Mouse (Mus musculus) MEL (cell line): ENCODE measurements at regions not wholly inside any gene's neighbourhood (a gene's known extent, or its start where the extent isn't known, plus 50 kb on each side); places are given as distances from the start of the nearest gene placed in this dataset.

Experiments used
- DNase-seq: peaks from one replicate; pipeline ENCODE4 v3.0.0; 2011; ENCODE audit warnings: low read depth, low spot score
- H3K27ac ChIP-seq: 2 replicates; pipeline ENCODE4 v1.5.1; 2012; ENCODE audit warnings: low read depth, mild to moderate bottlenecking, control low read depth, low read length, moderate library complexity; ENCODE audit not compliant: control insufficient read depth
- H3K27me3 ChIP-seq, 2 experiments: fragments of 150-350 bp in 1 of 2; sonication (generic) in 1 of 2; 2 replicates each; pipeline ENCODE4 v1.6.1; 2012; ENCODE audit warnings: low read length in 2 of 2, mild to moderate bottlenecking in 2 of 2, improper control_type of control experiment in 1 of 2, moderate library complexity in 1 of 2; ENCODE audit not compliant: insufficient read depth in 2 of 2, control insufficient read depth in 1 of 2
- H3K36me3 ChIP-seq, 2 experiments: 2 replicates each; pipeline ENCODE4 v1.6.1; 2012 to 2014; ENCODE audit warnings: low read length in 2 of 2, improper control_type of control experiment in 1 of 2, inconsistent platforms in 1 of 2, mild to moderate bottlenecking in 1 of 2; ENCODE audit not compliant: insufficient read depth in 2 of 2, control insufficient read depth in 1 of 2
- H3K4me1 ChIP-seq, 2 experiments: fragments of 150-350 bp in 1 of 2; sonication (generic) in 1 of 2; 2 replicates each; pipeline ENCODE4 v1.6.1; 2012; ENCODE audit warnings: low read length in 2 of 2, improper control_type of control experiment in 1 of 2, mild to moderate bottlenecking in 1 of 2; ENCODE audit not compliant: insufficient read depth in 2 of 2, control insufficient read depth in 1 of 2
- H3K4me3 ChIP-seq, 2 experiments: fragments of 150-350 bp in 1 of 2; sonication (generic) in 1 of 2; 2 replicates each; pipeline ENCODE4 v1.5.1; 2012; ENCODE audit warnings: low read depth in 2 of 2, low read length in 2 of 2, mild to moderate bottlenecking in 2 of 2, moderate library complexity in 2 of 2, control low read depth in 1 of 2, improper control_type of control experiment in 1 of 2; ENCODE audit not compliant: control insufficient read depth in 1 of 2, insufficient read depth in 1 of 2
- H3K79me2 ChIP-seq: 2 replicates; pipeline ENCODE4 v1.6.1; 2012; ENCODE audit warnings: mild to moderate bottlenecking, low read length, moderate library complexity; ENCODE audit not compliant: control insufficient read depth, poor library complexity, insufficient read depth
- H3K9ac ChIP-seq: 2 replicates; pipeline ENCODE4 v1.6.1; 2012; ENCODE audit warnings: low read depth, mild to moderate bottlenecking, control low read depth, low read length, moderate library complexity; ENCODE audit not compliant: control insufficient read depth, poor library complexity, severe bottlenecking
- H3K9me3 ChIP-seq: fragments of 150-350 bp; sonication (generic); replicated peaks from 2 replicates; pipeline ENCODE4 v1.6.1; 2012; ENCODE audit warnings: mild to moderate bottlenecking, low read length, improper control_type of control experiment, moderate library complexity; ENCODE audit not compliant: insufficient read depth
- CHD1 ChIP-seq: IDR thresholded peaks from 2 replicates; pipeline ENCODE4 v1.6.1; 2012; ENCODE audit warnings: low read depth, mild to moderate bottlenecking, inconsistent platforms, low read length, improper control_type of control experiment
- CHD2 ChIP-seq: IDR thresholded peaks from 2 replicates; pipeline ENCODE4 v1.6.1; 2011; ENCODE audit warnings: low read length, improper control_type of control experiment
- CTCF ChIP-seq, 3 experiments: IDR thresholded peaks in 2 of 3; conservative IDR thresholded peaks in 1 of 3; 2 replicates each; pipeline ENCODE4 v1.5.1; 2011 to 2012; ENCODE audit warnings: low read length in 3 of 3, low read depth in 2 of 3, mild to moderate bottlenecking in 2 of 3, improper control_type of control experiment in 1 of 3, inconsistent platforms in 1 of 3, mixed read lengths in 1 of 3, moderate library complexity in 1 of 3; ENCODE audit not compliant: control insufficient read depth in 1 of 3, insufficient read depth in 1 of 3, poor library complexity in 1 of 3, severe bottlenecking in 1 of 3
- EP300 ChIP-seq, 2 experiments: IDR thresholded peaks; 2 replicates each; pipeline ENCODE4 v1.6.1; 2011; ENCODE audit warnings: improper control_type of control experiment in 2 of 2, low read length in 2 of 2, low read depth in 1 of 2, mild to moderate bottlenecking in 1 of 2
- ETS1 ChIP-seq: IDR thresholded peaks from 2 replicates; pipeline ENCODE4 v1.6.1; 2012; ENCODE audit warnings: low read depth, mild to moderate bottlenecking, inconsistent platforms, low read length, improper control_type of control experiment, moderate library complexity
- GABPA ChIP-seq: IDR thresholded peaks from 2 replicates; pipeline ENCODE4 v1.6.1; 2012; ENCODE audit warnings: low read depth, mild to moderate bottlenecking, inconsistent platforms, low read length, improper control_type of control experiment, moderate library complexity
- GATA1 ChIP-seq: IDR thresholded peaks from 2 replicates; pipeline ENCODE4 v1.6.1; 2011; ENCODE audit warnings: low read depth, low read length, improper control_type of control experiment
- JUND ChIP-seq: IDR thresholded peaks from 2 replicates; pipeline ENCODE4 v1.6.1; 2011; ENCODE audit warnings: low read depth, mild to moderate bottlenecking, improper control_type of control experiment, low read length
- KAT2A ChIP-seq: conservative IDR thresholded peaks from 2 replicates; pipeline ENCODE4 v1.6.1; 2012; ENCODE audit warnings: low read depth, low read length, improper control_type of control experiment, inconsistent platforms
- MAFK ChIP-seq: IDR thresholded peaks from 2 replicates; pipeline ENCODE4 v1.6.1; 2011; ENCODE audit warnings: low read depth, mild to moderate bottlenecking, low read length, improper control_type of control experiment, borderline replicate concordance
- MAX ChIP-seq: IDR thresholded peaks from 2 replicates; pipeline ENCODE4 v1.6.1; 2011; ENCODE audit warnings: low read length, improper control_type of control experiment
- MXI1 ChIP-seq: IDR thresholded peaks from 2 replicates; pipeline ENCODE4 v1.6.1; 2011; ENCODE audit warnings: mild to moderate bottlenecking, low read depth, low read length, improper control_type of control experiment
- MYB ChIP-seq: IDR thresholded peaks from 2 replicates; pipeline ENCODE4 v1.6.1; 2011; ENCODE audit warnings: mild to moderate bottlenecking, low read depth, low read length, improper control_type of control experiment
- NELFE ChIP-seq: IDR thresholded peaks from 2 replicates; pipeline ENCODE4 v1.6.1; 2011; ENCODE audit warnings: low read depth, low read length, improper control_type of control experiment
- NRF1 ChIP-seq: IDR thresholded peaks from 2 replicates; pipeline ENCODE4 v1.6.1; 2014; ENCODE audit warnings: low read depth, mild to moderate bottlenecking, inconsistent platforms, low read length, improper control_type of control experiment, moderate library complexity; ENCODE audit not compliant: poor library complexity, insufficient read depth, severe bottlenecking
- POLR2A ChIP-seq, 2 experiments: IDR thresholded peaks; 2 replicates each; pipeline ENCODE4 v1.6.1; 2011 to 2012; ENCODE audit warnings: low read length in 2 of 2, mild to moderate bottlenecking in 2 of 2, control low read depth in 1 of 2, improper control_type of control experiment in 1 of 2, low read depth in 1 of 2, moderate library complexity in 1 of 2; ENCODE audit not compliant: control insufficient read depth in 1 of 2, insufficient read depth in 1 of 2, poor library complexity in 1 of 2
- POLR2AphosphoS5 ChIP-seq: IDR thresholded peaks from 2 replicates; pipeline ENCODE4 v1.6.1; 2012; ENCODE audit warnings: low read depth, borderline replicate concordance, mild to moderate bottlenecking, inconsistent platforms, low read length, moderate library complexity, mixed read lengths
- RCOR1 ChIP-seq: IDR thresholded peaks from 2 replicates; pipeline ENCODE4 v1.6.1; 2012; ENCODE audit warnings: low read depth, mild to moderate bottlenecking, inconsistent platforms, low read length, improper control_type of control experiment
- SIN3A ChIP-seq: IDR thresholded peaks from 2 replicates; pipeline ENCODE4 v1.6.1; 2012; ENCODE audit warnings: low read length, improper control_type of control experiment, inconsistent platforms
- SMC3 ChIP-seq: IDR thresholded peaks from 2 replicates; pipeline ENCODE4 v1.6.1; 2011; ENCODE audit warnings: low read depth, low read length, improper control_type of control experiment
- TAL1 ChIP-seq: IDR thresholded peaks from 2 replicates; pipeline ENCODE4 v1.6.1; 2012; ENCODE audit warnings: mild to moderate bottlenecking, inconsistent platforms, low read length, moderate library complexity, mixed read lengths
- TBP ChIP-seq: IDR thresholded peaks from 2 replicates; pipeline ENCODE4 v1.8.0; 2011; ENCODE audit warnings: low read depth, low read length, improper control_type of control experiment
- TCF12 ChIP-seq: IDR thresholded peaks from 2 replicates; pipeline ENCODE4 v1.6.1; 2014; ENCODE audit warnings: low read depth, mild to moderate bottlenecking, inconsistent platforms, low read length, improper control_type of control experiment, moderate library complexity
- UBTF ChIP-seq: IDR thresholded peaks from 2 replicates; pipeline ENCODE4 v1.6.1; 2012; ENCODE audit warnings: low read depth, mild to moderate bottlenecking, inconsistent platforms, low read length, improper control_type of control experiment, moderate library complexity, borderline replicate concordance; ENCODE audit not compliant: insufficient read depth
- USF1 ChIP-seq: IDR thresholded peaks from 2 replicates; pipeline ENCODE4 v1.6.1; 2014; ENCODE audit warnings: low read depth, mild to moderate bottlenecking, inconsistent platforms, low read length, improper control_type of control experiment, moderate library complexity
- USF2 ChIP-seq, 2 experiments: IDR thresholded peaks; 2 replicates each; pipeline ENCODE4 v1.6.1; 2011 to 2012; ENCODE audit warnings: improper control_type of control experiment in 2 of 2, low read length in 2 of 2, borderline replicate concordance in 1 of 2, inconsistent platforms in 1 of 2, low read depth in 1 of 2, mild to moderate bottlenecking in 1 of 2; ENCODE audit not compliant: insufficient read depth in 1 of 2
- ZMIZ1 ChIP-seq: IDR thresholded peaks from 2 replicates; pipeline ENCODE4 v1.6.1; 2012; ENCODE audit warnings: low read depth, mild to moderate bottlenecking, inconsistent platforms, low read length, improper control_type of control experiment, moderate library complexity
- ZNF384 ChIP-seq: IDR thresholded peaks from 2 replicates; pipeline ENCODE4 v1.6.1; 2012; ENCODE audit warnings: low read depth, mild to moderate bottlenecking, inconsistent platforms, low read length, improper control_type of control experiment

GRCm38 (mm10) chr16:54047836-54048235, 1250.0 kb downstream of the Zpld1 start (continued):
- TF ChIP-seq UBTF: no peak
- TF ChIP-seq GATA1: peak; percentile 13; the same call in 1 of the 2 replicates
- no peak for TF ChIP-seq POLR2A (IDR thresholded peaks at IDR 0.05; ENCODE audit: control insufficient read depth in 1 of 2, insufficient read depth in 1 of 2, low read depth in 1 of 2, low read length in 2 of 2, poor library complexity in 1 of 2)
- TF ChIP-seq NRF1: no peak
- TF ChIP-seq CHD1: no peak
- no peak for TF ChIP-seq MYB
- TF ChIP-seq TBP: no peak
- TF ChIP-seq ETS1: peak; percentile 50; the same call in 1 of the 2 replicates
- no peak for TF ChIP-seq CTCF (IDR thresholded peaks at IDR 0.05 in 2 of 3, conservative IDR thresholded peaks at IDR 0.05 in 1 of 3; ENCODE audit: control insufficient read depth in 1 of 3, insufficient read depth in 1 of 3, low read depth in 2 of 3, low read length in 3 of 3, poor library complexity in 1 of 3, severe bottlenecking in 1 of 3)
- TF ChIP-seq USF1: no peak
- no peak for TF ChIP-seq GABPA
- TF ChIP-seq USF2 (IDR thresholded peaks at IDR 0.05; ENCODE audit: borderline replicate concordance in 1 of 2, insufficient read depth in 1 of 2, low read depth in 1 of 2, low read length in 2 of 2): no peak
- TF ChIP-seq, all 39 proteins: peak for 5

- DNase-seq: peak; percentile 73
- peak overlapping the region; percentile 21 for H3K27ac ChIP-seq
- no peaks in the 10 kb centered on the region for H3K9me3 ChIP-seq
- H3K27me3 ChIP-seq: no peaks in the 10 kb centered on the region
- H3K36me3 ChIP-seq: peaks cover 0 to 7% of the 10 kb centered on the region in 2 experiments; a peak in 2 of 4 replicates
- H3K9ac ChIP-seq: no peak overlapping the region
- peaks cover 0 to 23% of the 10 kb centered on the region in 2 experiments; a peak in 3 of 4 replicates for H3K4me1 ChIP-seq
- TF ChIP-seq MAX (peak; percentile 54; the same call in 1 of the 2 replicates), GATA1 (peak; percentile 61; the same call in 1 of the 2 replicates), NRF1 (no peak), MAFK (no peak), POLR2AphosphoS5 (no peak), NELFE (no peak), SIN3A (peak; percentile 54; the same call in 1 of the 2 replicates), TCF12 (peak; percentile 89; the same call in 1 of the 2 replicates), SMC3 (0 out of 2 replicates have a peak, but pooled peaks have one; percentile 15), ETS1 (peak; percentile 69; the same call in 1 of the 2 replicates), ZMIZ1 (no peak), KAT2A (peak; percentile 59), MXI1 (no peak; the same call in 1 of the 2 replicates), TAL1 (no peak), ZNF384 (no peak), RCOR1 (peak; percentile 32; the same call in 1 of the 2 replicates), MYB (peak; percentile 95), JUND (0 out of 2 replicates have a peak, but pooled peaks have one; percentile 43), EP300 (IDR thresholded peaks at IDR 0.05; ENCODE audit: low read depth in 1 of 2, low read length in 2 of 2) (peak; percentile 84 to 96), CHD2 (no peak), CHD1 (no peak)
- TF ChIP-seq, all 39 proteins: peak for 11
- Histone ChIP-seq H3K79me2 (no peaks in the 10 kb centered on the region), H3K4me3 (no peak overlapping the region)
Measured at GRCm38 (mm10) chr16:54041973-54042372, 1255.8 kb downstream of the Zpld1 start.
